Mouse (Mus musculus) thymus, postnatal 0 days (tissue): ENCODE measurements around the gene Rnd1. TPM values are rescaled to one million over a fixed set of nuclear protein-coding genes. Genes with fewer than 3 reads are reported as not detected.

ENCODE experiments used
- DNase-seq: peaks from one replicate; pipeline ENCODE4 v3.0.0-alpha.2; 2015; ENCODE audit warnings: low spot score
- polyA plus RNA-seq: library from polyadenylated mRNA; unstranded; fragments of >200 nt; fragmentation: Nextera tagmentation; extraction: Ambion mirVana; gene quantifications from 2 replicates; pipeline ENCODE4 v1.2.1, GENCODE M21; 2015

Rnd1 gene
- polyA plus RNA-seq, 1 experiment from 2014 or later = 1.1 TPM

- no peak for DNase-seq
Observed at GRCm38 (mm10) chr15:98614971-98615370, 62.3 kb downstream of the Rnd1 start.

DNA sequence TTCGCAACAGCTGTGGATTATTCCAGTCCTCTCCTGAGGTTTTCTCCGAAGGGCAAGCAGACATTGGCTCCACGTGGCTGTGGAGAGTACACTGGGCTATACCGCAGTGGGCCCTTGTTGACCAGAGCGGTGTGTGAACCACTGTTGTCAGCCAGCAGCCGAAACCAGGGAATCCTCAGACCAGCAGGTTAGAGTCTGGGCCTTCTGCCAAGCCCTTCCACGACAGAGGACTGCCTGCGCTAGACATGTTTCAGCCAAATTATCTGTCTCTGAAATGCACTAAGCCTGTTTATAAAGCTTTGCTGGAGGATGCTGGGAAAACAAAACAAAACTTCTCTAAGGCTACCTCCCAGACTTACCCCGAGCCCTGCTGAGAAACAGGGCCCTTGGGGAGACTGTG lies 62.7 kb downstream of the Rnd1 start:
- no peak for DNase-seq

Other genes starting within 250 kb of the Rnd1 start
- not detected in 2 replicates for gene Olfr282, start 246.2 kb downstream of the Rnd1 start, polyA plus RNA-seq
- gene Olfr281, start 224.9 kb downstream of the Rnd1 start, polyA plus RNA-seq = not detected in 2 replicates
- gene OR5BS1P, start 207.6 kb downstream of the Rnd1 start, polyA plus RNA-seq = 0.03 TPM in 1 of 2 replicates, not detected in the other
- gene Lalba, start 194.7 kb downstream of the Rnd1 start, polyA plus RNA-seq = 0.18 TPM in 1 of 2 replicates, not detected in the other
- not detected in 2 replicates for gene Olfr279, start 185.1 kb downstream of the Rnd1 start, polyA plus RNA-seq
- gene Kansl2, start 143.2 kb downstream of the Rnd1 start, polyA plus RNA-seq = 98.8 and 108 TPM in 2 replicates
- 51.1 and 55.8 TPM in 2 replicates for gene Ccnt1, start 106.5 kb downstream of the Rnd1 start, polyA plus RNA-seq
- not detected in 2 replicates for gene 4930415O20Rik, start 106.5 kb downstream of the Rnd1 start, polyA plus RNA-seq
- 12.6 and 17.0 TPM in 2 replicates for gene Adcy6, start 67.4 kb downstream of the Rnd1 start, polyA plus RNA-seq
- 8.5 and 9.6 TPM in 2 replicates for gene Cacnb3, start 46.6 kb downstream of the Rnd1 start, polyA plus RNA-seq
- 23.5 and 26.4 TPM in 2 replicates for gene Ddx23, start 14.6 kb downstream of the Rnd1 start, polyA plus RNA-seq
- gene Ccdc65, start 30.7 kb upstream of the Rnd1 start, polyA plus RNA-seq = 0.09 and 0.40 TPM in 2 replicates
- 4.6 and 6.4 TPM in 2 replicates for gene Fkbp11, start 50.7 kb upstream of the Rnd1 start, polyA plus RNA-seq
- 36.5 and 42.2 TPM in 2 replicates for gene Arf3, start 85.8 kb upstream of the Rnd1 start, polyA plus RNA-seq
- gene Wnt10b, start 100.7 kb upstream of the Rnd1 start, polyA plus RNA-seq = 0.85 TPM in 2 replicates
- gene Wnt1, start 112.4 kb upstream of the Rnd1 start, polyA plus RNA-seq = 0.08 TPM in 1 of 2 replicates, not detected in the other
- gene Ddn, start 132.0 kb upstream of the Rnd1 start, polyA plus RNA-seq = 0.10 and 0.13 TPM in 2 replicates
- gene Prkag1, start 154.1 kb upstream of the Rnd1 start, polyA plus RNA-seq = 103 and 107 TPM in 2 replicates
- 9.4 and 15.6 TPM in 2 replicates for gene Kmt2d, start 193.7 kb upstream of the Rnd1 start, polyA plus RNA-seq
- 10.3 and 10.8 TPM in 2 replicates for gene Rhebl1, start 217.1 kb upstream of the Rnd1 start, polyA plus RNA-seq
- 0.78 and 0.85 TPM in 2 replicates for gene Dhh, start 221.1 kb upstream of the Rnd1 start, polyA plus RNA-seq
- 27.8 and 31.9 TPM in 2 replicates for gene Lmbr1l, start 240.8 kb upstream of the Rnd1 start, polyA plus RNA-seq